Mouse (Mus musculus): Measurements from ENCODE around the gene Stk11.

- TF ChIP-seq CTCF (IDR thresholded peaks at IDR 0.05; ENCODE audit: low read depth) (no peak), EP300 (IDR thresholded peaks at IDR 0.05; ENCODE audit: low read depth) (no peak)
Measured at GRCm38 (mm10) chr10:80169651-80170050, 54.0 kb downstream of the Stk11 start.
